Mouse (Mus musculus) monocyte, adult 5-6 weeks (primary cell): ENCODE measurements around the gene Vcp. TPM values are rescaled to one million over a fixed set of nuclear protein-coding genes. Genes with fewer than 3 reads are reported as not detected.
A peak's percentile ranks its signal among the peaks of the same experiment; 100 is the strongest.

Experiments used
- ATAC-seq: fragments of 153-309, 156-312 bp; replicated peaks from 2 replicates; pipeline ENCODE4 v1.8.0; 2017; ENCODE audit warnings: mild to moderate bottlenecking; ENCODE audit not compliant: low TSS enrichment, insufficient number of reproducible peaks, severe bottlenecking, poor library complexity, low FRiP score
- total RNA-seq: library from RNA; stranded (forward); fragments of 200-1000, 200-491, 200-594 nt; gene quantifications from 3 replicates; pipeline ENCODE4 v1.2.3, GENCODE M21; 2017

The Vcp gene
- total RNA-seq, 1 experiment from 2014 or later = 146 TPM

- ATAC-seq = no peak
Observed at GRCm38 (mm10) chr4:43030780-43031230, 30.5 kb upstream of the Vcp start.

GRCm38 (mm10) chr4:43030352-43030751 lies 30.0 kb upstream of the Vcp start:
- no peak for ATAC-seq

DNA sequence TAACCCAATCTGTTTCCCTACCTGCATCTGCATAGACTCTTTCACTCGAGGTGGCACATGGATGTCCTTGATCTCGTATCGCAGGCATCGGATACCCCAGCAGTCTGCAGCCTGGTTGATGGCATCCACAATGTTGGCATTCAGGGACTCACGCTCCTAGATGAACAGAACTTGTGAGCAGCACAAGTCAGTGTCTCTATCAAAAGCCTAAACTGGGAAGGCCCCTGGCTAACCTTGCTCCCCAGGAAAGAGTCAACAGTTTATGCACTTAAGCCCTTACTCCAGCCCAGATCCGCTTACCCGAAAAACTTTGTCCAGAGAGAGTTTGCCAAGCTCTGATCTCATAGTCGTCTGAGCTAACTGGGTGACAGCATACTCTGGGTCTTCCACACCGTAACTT lies 29.4 kb upstream of the Vcp start:
- no peak for ATAC-seq

DNA sequence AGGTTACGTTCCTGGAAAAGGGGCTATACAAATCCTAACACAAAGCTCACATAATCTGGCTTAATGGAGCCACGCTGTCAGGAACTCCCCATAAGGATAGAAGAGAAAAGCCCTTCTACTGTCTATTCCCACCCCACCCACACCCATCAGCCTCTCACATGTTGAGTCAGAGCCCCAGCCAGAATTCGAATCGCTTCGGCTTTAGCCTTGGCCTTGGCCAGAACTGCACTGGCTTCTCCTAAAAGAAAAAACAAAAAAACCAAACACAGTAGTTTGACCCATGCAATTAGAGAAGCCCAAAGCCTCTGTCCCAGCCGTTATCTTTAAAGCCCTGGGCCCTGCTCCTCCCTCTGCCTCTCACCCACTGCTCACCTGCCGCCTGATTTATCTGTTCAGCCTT lies 28.8 kb upstream of the Vcp start:
- ATAC-seq = no peak

GRCm38 (mm10) chr4:43025084-43025960 lies 25.0 kb upstream of the Vcp start, which contains the start of gene Pigo:
TSS of gene Pigo (minus strand) at chr4:43025819.
- peak; percentile 87 for ATAC-seq

- ATAC-seq = no peak
Observed at GRCm38 (mm10) chr4:43024673-43025072, 24.4 kb upstream of the Vcp start.

DNA sequence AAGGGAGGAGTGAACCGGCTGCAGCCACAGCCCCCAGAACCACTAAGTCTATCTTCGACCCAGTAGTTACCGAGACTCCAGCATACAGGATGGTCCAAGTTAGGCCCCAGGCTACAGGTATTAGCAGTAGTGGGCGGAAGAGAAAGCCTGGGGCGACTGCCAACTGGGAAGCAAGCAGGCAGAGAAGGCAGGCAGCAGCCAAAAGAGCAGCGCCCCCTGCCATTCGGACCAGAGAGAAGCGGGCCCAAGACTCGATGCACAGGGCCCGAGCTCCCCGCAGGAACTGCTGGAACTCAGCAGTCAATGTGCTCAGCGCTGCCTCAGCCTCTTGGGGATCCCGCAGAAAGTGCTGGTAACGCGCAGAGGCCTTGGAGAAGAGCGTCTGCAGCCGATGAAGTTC lies 21.0 kb upstream of the Vcp start:
- ATAC-seq = no peak

- ATAC-seq = no peak
Observed at GRCm38 (mm10) chr4:43020876-43021275, 20.6 kb upstream of the Vcp start.

- no peak for ATAC-seq
Observed at GRCm38 (mm10) chr4:43019641-43020465, 19.5 kb upstream of the Vcp start.

GRCm38 (mm10) chr4:43019176-43019575 lies 18.9 kb upstream of the Vcp start:
- 0 out of 2 replicates have a peak, but pooled peaks have one; percentile 17 for ATAC-seq

GRCm38 (mm10) chr4:43018156-43018555 lies 17.8 kb upstream of the Vcp start:
- no peak for ATAC-seq

DNA sequence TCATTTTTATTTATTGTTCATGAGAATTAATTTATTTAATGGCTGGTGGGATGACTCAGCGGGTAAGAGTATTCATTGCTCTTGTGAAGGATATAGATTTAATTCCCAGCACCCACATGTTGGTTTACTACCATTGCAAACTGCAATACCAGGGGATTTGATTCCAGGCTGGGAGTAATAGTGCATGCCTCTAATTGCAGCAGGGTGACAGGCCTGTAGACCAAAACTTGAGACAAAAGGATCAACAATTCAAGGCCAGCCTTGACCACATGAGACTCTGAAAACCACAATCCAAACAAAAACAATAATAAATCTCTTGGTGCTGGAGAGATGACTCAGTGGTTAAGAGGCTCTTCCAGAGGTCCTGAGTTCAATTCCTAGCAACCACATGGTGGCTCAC lies 11.8 kb upstream of the Vcp start:
- no peak for ATAC-seq

DNA sequence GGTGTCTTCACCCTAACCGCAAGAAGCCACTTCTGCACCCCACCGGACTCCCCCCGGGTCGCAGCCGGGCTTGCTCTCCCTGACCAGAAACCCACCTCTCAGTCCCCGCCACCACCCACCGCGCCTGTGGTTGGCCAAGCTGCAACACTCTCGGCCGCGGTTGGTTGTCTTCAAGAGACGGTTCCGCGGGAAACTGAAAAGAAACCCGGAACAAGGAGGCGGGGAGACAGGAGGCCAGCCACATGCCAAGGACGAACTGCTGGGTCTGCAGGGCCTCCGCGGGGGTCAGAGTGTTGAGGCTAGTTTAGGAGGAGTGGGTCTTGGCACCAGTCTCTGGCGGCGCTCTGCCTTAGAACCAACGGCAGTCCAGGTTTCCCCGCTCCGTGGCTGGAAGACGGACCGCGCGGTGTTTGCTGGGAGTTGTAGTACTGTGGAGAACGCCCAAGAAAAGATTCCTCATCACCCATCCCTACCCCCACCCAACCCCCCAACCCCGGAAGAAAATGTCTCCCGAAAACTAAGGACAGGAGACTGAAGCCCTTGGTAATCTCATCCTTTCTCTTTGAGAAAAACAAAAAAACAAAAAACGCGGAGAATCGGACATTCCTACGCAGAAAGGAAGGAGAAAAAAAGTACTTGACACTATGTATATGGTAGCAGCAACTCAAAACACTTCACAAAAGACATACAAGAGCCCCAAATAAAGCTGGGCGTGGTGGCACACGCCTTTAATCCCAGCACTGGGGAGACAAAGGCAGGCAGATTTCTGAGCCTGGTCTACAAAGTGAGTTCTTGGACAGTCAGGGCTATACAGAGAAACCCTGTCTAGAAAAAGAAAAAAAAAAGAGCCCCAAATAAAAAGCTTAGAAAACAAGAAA lies 10.1 kb upstream of the Vcp start, which contains the start of gene Fancg:
Gene Fancg (minus strand): TSS at position 346 of the 878 bp plus-strand sequence.
- peak; percentile 71 for ATAC-seq

DNA sequence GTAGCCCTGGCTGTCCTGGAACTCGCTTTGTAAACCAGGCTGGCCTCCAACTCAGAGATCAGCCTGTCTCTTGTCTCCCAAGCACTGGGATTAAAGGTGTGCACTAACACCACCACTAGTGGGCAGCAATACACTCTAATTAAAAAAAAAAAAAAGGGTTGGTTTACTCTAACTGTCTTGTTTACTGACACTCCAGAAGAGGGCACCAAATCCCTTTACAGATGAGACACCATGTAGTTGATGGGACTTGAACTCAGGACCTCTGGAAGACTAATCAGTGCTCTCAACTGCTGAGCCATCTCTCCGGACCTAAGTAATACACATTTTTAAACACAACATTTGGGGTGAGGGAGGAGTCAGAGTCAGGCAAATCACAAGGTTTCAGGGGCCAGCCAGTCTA lies 5.5 kb upstream of the Vcp start:
- peak; percentile 38 for ATAC-seq

- no peak for ATAC-seq
Observed at GRCm38 (mm10) chr4:43004951-43005350, 4.6 kb upstream of the Vcp start.

- ATAC-seq = no peak
Observed at GRCm38 (mm10) chr4:43002756-43003439, 2.6 kb upstream of the Vcp start.

DNA sequence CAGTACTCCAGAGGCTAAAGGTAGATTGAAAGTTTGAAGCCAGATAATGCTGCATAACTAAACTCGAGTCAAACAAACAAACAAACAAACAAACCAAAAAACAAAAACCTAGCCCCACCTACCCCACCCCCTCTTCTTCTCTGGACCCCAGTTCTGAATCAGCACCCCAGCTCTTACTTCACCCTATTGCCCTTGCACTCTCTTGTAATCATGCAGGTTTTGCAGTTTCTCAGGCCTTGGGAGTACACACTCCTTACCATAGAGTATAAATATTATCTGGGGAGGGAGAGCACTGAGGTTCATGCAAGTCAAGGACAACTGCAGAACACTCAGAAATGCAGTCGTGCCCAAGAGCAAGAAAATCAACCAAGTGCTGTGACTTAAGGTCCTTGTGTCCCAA lies 965 bp upstream of the Vcp start:
- ATAC-seq = no peak
